Mouse (Mus musculus) gastrocnemius, adult 18-20 months (tissue): ENCODE results near the gene Ccndbp1. TPM values are rescaled to one million over a fixed set of nuclear protein-coding genes. Genes with fewer than 3 reads are reported as not detected.
A peak's percentile ranks its signal among the peaks of the same experiment; 100 is the strongest.
"Not testable (repeated sequence)": the region's sequence is repeated elsewhere in the genome, so short reads cannot be mapped to it uniquely, and the experiment has no call there.

Experiments
- DNase-seq: peaks from one replicate; pipeline ENCODE4 v3.0.0; 2021; ENCODE audit warnings: low spot score
- long read RNA-seq, 2 experiments: library from polyadenylated mRNA; stranded (forward); transcript quantifications; one replicate each; pipeline ENCODE4 v2.0.0; 2021
- total RNA-seq, 2 experiments: library from RNA; stranded (reverse); gene quantifications; 2 replicates each; pipeline ENCODE4 v1.2.3; 2021

The Ccndbp1 gene
- total RNA-seq, result 10 to 100 TPM; 32.8 to 37.9 TPM
- long read RNA-seq, experiment 1, transcript Ccndbp1-201 (11 exons, 1,569 nt), result major isoform, 22 of 24 reads
- long read RNA-seq, experiment 1, partial matches to known transcripts, result 1 of 24 reads
- long read RNA-seq, experiment 1, other reads (novel, unspliced or antisense), result 1 of 24 reads
- long read RNA-seq, experiment 2, transcript Ccndbp1-201 (11 exons, 1,569 nt), result major isoform, 51 of 59 reads
- long read RNA-seq, experiment 2, partial matches to known transcripts, result 2 of 59 reads
- long read RNA-seq, experiment 2, other reads (novel, unspliced or antisense), result 5 of 59 reads

- DNase-seq, result peak; percentile 91
Observed at GRCm38 (mm10) chr2:121007925-121008663, at the start of gene Ccndbp1. Ccndbp1 (plus strand) TSS chr2:121008403.

- no peak for DNase-seq
Observed at GRCm38 (mm10) chr2:120959363-120959762, 48.8 kb upstream of the Ccndbp1 start.

GRCm38 (mm10) chr2:120959827-120960226, 48.4 kb upstream of the Ccndbp1 start:
- no peak for DNase-seq

GRCm38 (mm10) chr2:120960261-120960660, 47.9 kb upstream of the Ccndbp1 start:
- no peak for DNase-seq

GRCm38 (mm10) chr2:120963110-120963509, 45.1 kb upstream of the Ccndbp1 start:
- no peak for DNase-seq

- no peak for DNase-seq
Observed at GRCm38 (mm10) chr2:120965486-120965885, 42.7 kb upstream of the Ccndbp1 start.

- DNase-seq, result no peak
Observed at GRCm38 (mm10) chr2:120970045-120970539, 38.1 kb upstream of the Ccndbp1 start.

GRCm38 (mm10) chr2:120970559-120971080, 37.6 kb upstream of the Ccndbp1 start, which contains the start of gene Ubr1:
Ubr1 (minus strand) TSS chr2:120970715.
- DNase-seq, result peak; percentile 85

- DNase-seq, result no peak
Observed at GRCm38 (mm10) chr2:120971766-120972165, 36.4 kb upstream of the Ccndbp1 start.

GRCm38 (mm10) chr2:120972257-120972656, 35.9 kb upstream of the Ccndbp1 start:
- DNase-seq, result not testable (repeated sequence)

- DNase-seq, result no peak
Observed at GRCm38 (mm10) chr2:120972964-120973363, 35.2 kb upstream of the Ccndbp1 start.

GRCm38 (mm10) chr2:120976308-120976707, 31.9 kb upstream of the Ccndbp1 start:
- no peak for DNase-seq

GRCm38 (mm10) chr2:120976990-120977925, 30.9 kb upstream of the Ccndbp1 start, which contains the start of gene Tmem62:
Tmem62 (plus strand) TSS chr2:120977017.
- peak; percentile 48 for DNase-seq

GRCm38 (mm10) chr2:120977926-120978692, 30.1 kb upstream of the Ccndbp1 start:
- DNase-seq, result no peak

GRCm38 (mm10) chr2:120978693-120979037, 29.5 kb upstream of the Ccndbp1 start:
- DNase-seq, result no peak

GRCm38 (mm10) chr2:120979819-120980218, 28.4 kb upstream of the Ccndbp1 start:
- DNase-seq, result no peak

- no peak for DNase-seq
Observed at GRCm38 (mm10) chr2:120980861-120981260, 27.3 kb upstream of the Ccndbp1 start.

GRCm38 (mm10) chr2:120983611-120984010, 24.6 kb upstream of the Ccndbp1 start:
- DNase-seq, result no peak

- no peak for DNase-seq
Observed at GRCm38 (mm10) chr2:120985241-120985640, 23.0 kb upstream of the Ccndbp1 start.

- no peak for DNase-seq
Observed at GRCm38 (mm10) chr2:120991196-120991595, 17.0 kb upstream of the Ccndbp1 start.
